Mouse (Mus musculus) MEL (cell line): ENCODE data around the gene Nell2. TPM values are rescaled to one million over a fixed set of nuclear protein-coding genes. Genes with fewer than 3 reads are reported as not detected.

ENCODE experiments used
- DNase-seq: peaks from one replicate; pipeline ENCODE4 v3.0.0; 2011; ENCODE audit warnings: low read depth, low spot score
- H3K27ac ChIP-seq: 2 replicates; pipeline ENCODE4 v1.5.1; 2012; ENCODE audit warnings: low read depth, mild to moderate bottlenecking, control low read depth, low read length, moderate library complexity; ENCODE audit not compliant: control insufficient read depth
- H3K27me3 ChIP-seq, 2 experiments: fragments of 150-350 bp in 1 of 2; sonication (generic) in 1 of 2; 2 replicates each; pipeline ENCODE4 v1.6.1; 2012; ENCODE audit warnings: low read length in 2 of 2, mild to moderate bottlenecking in 2 of 2, improper control_type of control experiment in 1 of 2, moderate library complexity in 1 of 2; ENCODE audit not compliant: insufficient read depth in 2 of 2, control insufficient read depth in 1 of 2
- H3K36me3 ChIP-seq, 2 experiments: 2 replicates each; pipeline ENCODE4 v1.6.1; 2012 to 2014; ENCODE audit warnings: low read length in 2 of 2, improper control_type of control experiment in 1 of 2, inconsistent platforms in 1 of 2, mild to moderate bottlenecking in 1 of 2; ENCODE audit not compliant: insufficient read depth in 2 of 2, control insufficient read depth in 1 of 2
- H3K4me1 ChIP-seq, 2 experiments: fragments of 150-350 bp in 1 of 2; sonication (generic) in 1 of 2; 2 replicates each; pipeline ENCODE4 v1.6.1; 2012; ENCODE audit warnings: low read length in 2 of 2, improper control_type of control experiment in 1 of 2, mild to moderate bottlenecking in 1 of 2; ENCODE audit not compliant: insufficient read depth in 2 of 2, control insufficient read depth in 1 of 2
- H3K4me3 ChIP-seq, 2 experiments: fragments of 150-350 bp in 1 of 2; sonication (generic) in 1 of 2; 2 replicates each; pipeline ENCODE4 v1.5.1; 2012; ENCODE audit warnings: low read depth in 2 of 2, low read length in 2 of 2, mild to moderate bottlenecking in 2 of 2, moderate library complexity in 2 of 2, control low read depth in 1 of 2, improper control_type of control experiment in 1 of 2; ENCODE audit not compliant: control insufficient read depth in 1 of 2, insufficient read depth in 1 of 2
- H3K79me2 ChIP-seq: 2 replicates; pipeline ENCODE4 v1.6.1; 2012; ENCODE audit warnings: mild to moderate bottlenecking, low read length, moderate library complexity; ENCODE audit not compliant: control insufficient read depth, poor library complexity, insufficient read depth
- H3K9ac ChIP-seq: 2 replicates; pipeline ENCODE4 v1.6.1; 2012; ENCODE audit warnings: low read depth, mild to moderate bottlenecking, control low read depth, low read length, moderate library complexity; ENCODE audit not compliant: control insufficient read depth, poor library complexity, severe bottlenecking
- H3K9me3 ChIP-seq: fragments of 150-350 bp; sonication (generic); replicated peaks from 2 replicates; pipeline ENCODE4 v1.6.1; 2012; ENCODE audit warnings: mild to moderate bottlenecking, low read length, improper control_type of control experiment, moderate library complexity; ENCODE audit not compliant: insufficient read depth
- CHD2 ChIP-seq: IDR thresholded peaks from 2 replicates; pipeline ENCODE4 v1.6.1; 2011; ENCODE audit warnings: low read length, improper control_type of control experiment
- ELF1 ChIP-seq: IDR thresholded peaks from 2 replicates; pipeline ENCODE4 v1.6.1; 2014; ENCODE audit warnings: low read depth, mild to moderate bottlenecking, inconsistent platforms, low read length, improper control_type of control experiment, moderate library complexity
- EP300 ChIP-seq, 2 experiments: IDR thresholded peaks; 2 replicates each; pipeline ENCODE4 v1.6.1; 2011; ENCODE audit warnings: improper control_type of control experiment in 2 of 2, low read length in 2 of 2, low read depth in 1 of 2, mild to moderate bottlenecking in 1 of 2
- GABPA ChIP-seq: IDR thresholded peaks from 2 replicates; pipeline ENCODE4 v1.6.1; 2012; ENCODE audit warnings: low read depth, mild to moderate bottlenecking, inconsistent platforms, low read length, improper control_type of control experiment, moderate library complexity
- HCFC1 ChIP-seq: IDR thresholded peaks from 2 replicates; pipeline ENCODE4 v1.6.1; 2012; ENCODE audit warnings: low read depth, mild to moderate bottlenecking, inconsistent platforms, low read length, improper control_type of control experiment, moderate library complexity
- KAT2A ChIP-seq: conservative IDR thresholded peaks from 2 replicates; pipeline ENCODE4 v1.6.1; 2012; ENCODE audit warnings: low read depth, low read length, improper control_type of control experiment, inconsistent platforms
- MEF2A ChIP-seq: IDR thresholded peaks from 2 replicates; pipeline ENCODE4 v1.6.1; 2014; ENCODE audit warnings: low read depth, mild to moderate bottlenecking, inconsistent platforms, low read length, improper control_type of control experiment; ENCODE audit not compliant: poor library complexity, insufficient replicate concordance, severe bottlenecking; ENCODE audit errors: extremely low read depth
- MYB ChIP-seq: IDR thresholded peaks from 2 replicates; pipeline ENCODE4 v1.6.1; 2011; ENCODE audit warnings: mild to moderate bottlenecking, low read depth, low read length, improper control_type of control experiment
- MYC ChIP-seq: IDR thresholded peaks from 2 replicates; pipeline ENCODE4 v1.6.1; 2011; ENCODE audit warnings: low read depth, mild to moderate bottlenecking, low read length, improper control_type of control experiment, moderate library complexity
- NRF1 ChIP-seq: IDR thresholded peaks from 2 replicates; pipeline ENCODE4 v1.6.1; 2014; ENCODE audit warnings: low read depth, mild to moderate bottlenecking, inconsistent platforms, low read length, improper control_type of control experiment, moderate library complexity; ENCODE audit not compliant: poor library complexity, insufficient read depth, severe bottlenecking
- POLR2AphosphoS2 ChIP-seq: IDR thresholded peaks from 2 replicates; pipeline ENCODE4 v1.6.1; 2011; ENCODE audit warnings: low read length, improper control_type of control experiment
- RAD21 ChIP-seq: IDR thresholded peaks from 2 replicates; pipeline ENCODE4 v1.6.1; 2011; ENCODE audit warnings: mild to moderate bottlenecking, low read depth, low read length, improper control_type of control experiment
- SIN3A ChIP-seq: IDR thresholded peaks from 2 replicates; pipeline ENCODE4 v1.6.1; 2012; ENCODE audit warnings: low read length, improper control_type of control experiment, inconsistent platforms
- TAL1 ChIP-seq: IDR thresholded peaks from 2 replicates; pipeline ENCODE4 v1.6.1; 2012; ENCODE audit warnings: mild to moderate bottlenecking, inconsistent platforms, low read length, moderate library complexity, mixed read lengths
- TCF12 ChIP-seq: IDR thresholded peaks from 2 replicates; pipeline ENCODE4 v1.6.1; 2014; ENCODE audit warnings: low read depth, mild to moderate bottlenecking, inconsistent platforms, low read length, improper control_type of control experiment, moderate library complexity
- ZC3H11A ChIP-seq: IDR thresholded peaks from 2 replicates; pipeline ENCODE4 v1.6.1; 2012; ENCODE audit warnings: low read depth, mild to moderate bottlenecking, inconsistent platforms, low read length, improper control_type of control experiment
- ZMIZ1 ChIP-seq: IDR thresholded peaks from 2 replicates; pipeline ENCODE4 v1.6.1; 2012; ENCODE audit warnings: low read depth, mild to moderate bottlenecking, inconsistent platforms, low read length, improper control_type of control experiment, moderate library complexity
- ZNF384 ChIP-seq: IDR thresholded peaks from 2 replicates; pipeline ENCODE4 v1.6.1; 2012; ENCODE audit warnings: low read depth, mild to moderate bottlenecking, inconsistent platforms, low read length, improper control_type of control experiment
- polyA plus RNA-seq, 2 experiments: library from polyadenylated mRNA; stranded (reverse) in 1 of 2; unstranded in 1 of 2; fragments of >175 nt in 1 of 2; fragments of >200 nt in 1 of 2; gene quantifications; 2 replicates each; pipeline versions ENCODE4 v1.2.1 to v1.2.4; 2012; ENCODE audit warnings: low replicate concordance in 2 of 2, low read depth in 1 of 2; ENCODE audit not compliant: insufficient read length in 2 of 2, insufficient read depth in 1 of 2, missing spikeins in 1 of 2
- total RNA-seq: library from RNA; depleted of rRNA; stranded (reverse); fragments of 300-350 nt; gene quantifications from 2 replicates; pipeline ENCODE4 v1.2.3, GENCODE M21; 2012

Nell2 gene
- total and polyA plus RNA-seq, 3 experiments: not detected

- Histone ChIP-seq H3K79me2 (no peaks in the 10 kb centered on the region), H3K4me1 (no peaks in the 10 kb centered on the region), H3K9ac (no peak overlapping the region), H3K27ac (no peak overlapping the region), H3K27me3 (no peaks in the 10 kb centered on the region), H3K36me3 (no peaks in the 10 kb centered on the region), H3K4me3 (no peak overlapping the region), H3K9me3 (no peaks in the 10 kb centered on the region)
- DNase-seq: no peak
- TF ChIP-seq CHD2: no peak
- TF ChIP-seq POLR2AphosphoS2: no peak
- no peak for TF ChIP-seq NRF1
- no peak for TF ChIP-seq ZNF384
- no peak for TF ChIP-seq GABPA
- no peak for TF ChIP-seq TCF12
- TF ChIP-seq EP300 (IDR thresholded peaks at IDR 0.05; ENCODE audit: low read depth in 1 of 2, low read length in 2 of 2): no peak
- no peak for TF ChIP-seq SIN3A
- no peak for TF ChIP-seq RAD21
- TF ChIP-seq MYB: no peak
- TF ChIP-seq ELF1: no peak
- no peak for TF ChIP-seq ZMIZ1
- no peak for TF ChIP-seq HCFC1
Measured at GRCm38 (mm10) chr15:95390347-95390746, 138.0 kb downstream of the Nell2 start.

GRCm38 (mm10) chr15:95388950-95389349, 139.4 kb downstream of the Nell2 start:
- Histone ChIP-seq H3K4me3 (no peak overlapping the region), H3K79me2 (no peaks in the 10 kb centered on the region), H3K27me3 (no peaks in the 10 kb centered on the region), H3K9ac (no peak overlapping the region), H3K36me3 (no peaks in the 10 kb centered on the region), H3K4me1 (no peaks in the 10 kb centered on the region), H3K27ac (no peak overlapping the region), H3K9me3 (no peaks in the 10 kb centered on the region)
- DNase-seq: no peak
- TF ChIP-seq EP300 (IDR thresholded peaks at IDR 0.05; ENCODE audit: low read depth in 1 of 2, low read length in 2 of 2) (no peak), MYC (no peak), TCF12 (no peak), ZC3H11A (no peak), ELF1 (no peak), KAT2A (no peak), SIN3A (no peak), POLR2AphosphoS2 (no peak), TAL1 (no peak), ZNF384 (no peak), MYB (no peak), MEF2A (no peak)
